Mouse (Mus musculus) B cell, adult 62 days (primary cell): Measurements from ENCODE around the gene Gpr84. TPM values are rescaled to one million over a fixed set of nuclear protein-coding genes. Genes with fewer than 3 reads are reported as not detected.

Experiments used
- total RNA-seq: library from RNA; stranded (reverse); gene quantifications from 4 replicates; pipeline ENCODE4 v1.2.4, GENCODE M21; 2023

Gene Gpr84
- total RNA-seq: not detected in 4 replicates

DNA sequence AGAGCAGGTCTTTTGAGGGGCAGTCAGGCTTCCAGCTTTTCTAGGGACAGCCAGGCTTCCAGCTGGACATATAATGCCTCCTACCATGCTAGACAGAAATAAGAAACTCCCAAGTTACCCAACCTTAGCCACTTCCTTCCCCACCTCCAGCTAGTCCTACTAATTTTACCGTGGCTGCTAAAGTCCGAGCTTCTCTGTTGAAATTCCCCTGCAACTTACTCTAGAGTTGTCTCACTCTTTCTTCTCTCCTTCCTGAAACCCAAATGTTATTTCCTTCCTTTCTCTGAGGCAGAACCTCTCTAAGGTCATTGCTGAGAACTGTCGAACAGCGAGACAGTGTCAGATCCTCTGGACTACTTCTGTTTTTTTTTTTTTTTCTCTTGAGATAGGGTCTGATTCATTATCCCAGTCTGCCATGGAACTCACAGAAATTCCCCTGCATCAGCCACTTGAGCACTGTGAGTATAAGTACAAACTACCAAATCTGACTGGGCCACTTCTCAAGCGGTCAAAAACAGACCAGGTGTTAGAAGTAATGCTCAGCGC, at the start of gene Gpr84:
TSS of gene Gpr84 (minus strand) at position 248 of the 546 bp plus-strand sequence.

DNA sequence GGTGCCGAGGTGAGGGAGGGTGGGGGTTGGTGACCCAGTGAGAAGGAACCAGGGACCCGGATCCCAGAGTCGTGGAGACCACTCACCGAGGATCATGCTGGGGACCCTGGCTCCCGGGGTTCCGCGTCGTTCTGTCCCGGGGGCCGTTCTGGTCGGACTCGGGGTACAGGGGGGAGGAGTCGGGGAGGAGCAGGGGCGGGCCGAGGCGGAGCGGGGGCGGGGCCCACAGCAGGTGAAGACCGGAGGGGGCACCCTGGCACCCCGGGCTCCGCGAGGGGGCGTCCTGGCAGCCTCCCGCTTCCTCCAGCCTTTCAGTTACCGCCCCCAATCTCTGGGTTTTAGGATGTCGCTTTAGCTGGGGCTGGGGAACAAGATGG, 29.5 kb upstream of the Gpr84 start, which contains the start of gene Zfp385a:
TSS of gene Zfp385a (minus strand) at position 133 of the 377 bp plus-strand sequence.

GRCm38 (mm10) chr15:103272419-103273279, 37.8 kb downstream of the Gpr84 start, which contains the start of gene Copz1:
Copz1 (plus strand) TSS chr15:103272714.

Other genes starting within 250 kb of the Gpr84 start
- gene Smug1, start 143.5 kb downstream of the Gpr84 start, total RNA-seq: 4.7 to 8.7 TPM (median 7.1 TPM) in 4 replicates
- 32.2 to 34.6 TPM (median 33.5 TPM) in 4 replicates for gene Cbx5, start 70.8 kb downstream of the Gpr84 start, total RNA-seq
- 575 to 644 TPM (median 612 TPM) in 4 replicates for gene Hnrnpa1, start 70.2 kb downstream of the Gpr84 start, total RNA-seq
- gene Nfe2, start 52.2 kb downstream of the Gpr84 start, total RNA-seq: 0.49 to 1.3 TPM in 2 of 4 replicates, not detected in the others
- gene Copz1, start 37.9 kb downstream of the Gpr84 start, total RNA-seq: 73.8 to 84.0 TPM (median 78.4 TPM) in 4 replicates
- gene Zfp385a, start 29.5 kb upstream of the Gpr84 start, total RNA-seq: 20.9 to 25.5 TPM (median 24.3 TPM) in 4 replicates
- gene Itga5, start 56.2 kb upstream of the Gpr84 start, total RNA-seq: 0.37 to 0.75 TPM (median 0.56 TPM) in 3 of 4 replicates, not detected in the other
- not detected in 4 replicates for gene Gtsf1, start 119.9 kb upstream of the Gpr84 start, total RNA-seq
- not detected in 4 replicates for gene Gtsf2, start 137.9 kb upstream of the Gpr84 start, total RNA-seq
- gene Nckap1l, start 143.2 kb upstream of the Gpr84 start, total RNA-seq: 259 to 267 TPM (median 264 TPM) in 4 replicates
- 48.1 to 56.0 TPM (median 52.4 TPM) in 4 replicates for gene Pde1b, start 192.4 kb upstream of the Gpr84 start, total RNA-seq
- gene Ppp1r1a, start 227.4 kb upstream of the Gpr84 start, total RNA-seq: not detected in 4 replicates